Comparison of ENCODE assay signal across 8 mouse cellular contexts in the genomic region with DNA sequence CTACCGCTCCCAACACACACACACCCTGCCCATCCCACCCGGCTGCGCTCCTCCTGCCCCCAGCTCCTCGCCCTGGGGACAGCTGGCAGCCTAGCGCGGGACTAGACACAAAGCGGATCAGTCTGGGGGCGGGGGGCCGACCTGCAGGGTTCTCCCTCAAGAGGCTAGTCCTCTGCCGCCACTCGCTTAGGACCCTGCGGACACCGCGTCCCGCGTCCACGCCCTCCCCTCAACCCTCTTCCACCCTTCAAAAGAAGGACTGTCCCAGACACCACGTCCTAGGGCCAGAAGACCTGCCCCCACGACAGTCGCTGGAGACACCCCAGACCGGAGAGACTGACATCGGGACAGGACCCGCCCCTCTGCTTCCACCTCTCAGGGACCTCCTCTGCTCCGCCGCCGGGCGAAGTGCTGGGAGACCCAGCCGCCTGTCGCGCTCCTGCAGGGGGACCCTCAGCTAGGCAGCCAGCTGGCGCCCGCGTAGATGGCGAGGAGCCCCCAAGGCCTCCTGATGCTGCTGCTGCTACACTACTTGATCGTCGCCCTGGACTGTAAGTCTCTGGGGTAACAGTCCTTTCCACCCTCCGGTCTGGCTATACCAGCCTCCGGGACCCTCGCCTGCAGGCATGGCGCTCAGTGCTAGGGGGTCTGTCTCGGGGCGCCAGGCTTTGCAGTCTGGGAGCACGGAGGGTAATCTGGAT. TPM values are rescaled to one million over a fixed set of nuclear protein-coding genes. Genes with fewer than 3 reads are reported as not detected.
DNase-seq lines count a peak whose midpoint lies in the region; ATAC-seq lines count a peak whose summit lies in the region.

Jam2 (plus strand) TSS at position 121 of the 701 bp plus-strand sequence.

- intact Hi-C loops in gastrocnemius, postnatal 36 days (cut with DNase I): loop anchor here (5.0 kb wide), 1 partner anchor 38 kb away; no protein-coding TSS in a partner anchor
- intact Hi-C loops in left cerebral cortex, postnatal 10 days (cut with DNase I): loop anchor here (5.0 kb wide), 1 partner anchor 37 kb away; the partner anchor contains the start of gene Mrpl39

- peak; percentile 62 for ATAC-seq in inflammation-experienced regulatory T-cells, adult 6 months
- peak; percentile 70 for ATAC-seq in megakaryocyte, adult 5-6 weeks (ENCODE audit: poor library complexity, severe bottlenecking)
- ATAC-seq in erythroid progenitor cell, adult 5-6 weeks (replicated peaks; ENCODE audit: low FRiP score, poor library complexity, severe bottlenecking): no peak

- peak; percentile 63 for DNase-seq in adrenal gland, postnatal 10 days
- DNase-seq in embryo, embryonic 10.5 days (ENCODE audit: low spot score): peak; percentile 84
- DNase-seq in gastrocnemius, postnatal 36 days: peak; percentile 66
- peak; percentile 31 to 86 for DNase-seq in left cerebral cortex, postnatal 10 days (ENCODE audit: extremely low spot score in 1 of 2, low spot score in 2 of 2)
- DNase-seq in right cerebral cortex, adult 18-20 months: peak; percentile 33

RNA-seq across cellular contexts. Expression of gene Jam2, which starts in this region (rescaled TPM):
- total RNA-seq in adrenal gland, postnatal 10 days (2021): 10 to 100 TPM; 20.1 TPM
- total RNA-seq in gastrocnemius, postnatal 36 days (2021): 10 to 100 TPM; 13.9 to 15.6 TPM
- polyA plus RNA-seq in inflammation-experienced regulatory T-cells, adult 6 months (2017; shearing (Covaris generic)): under 1 TPM in 1 of 3 experiments, not detected in 2; 0.21 TPM
- 10 to 100 TPM; 20.4 to 23.1 TPM for total RNA-seq in left cerebral cortex, postnatal 10 days (2021)
- total RNA-seq in megakaryocyte, adult 5-6 weeks (2015): 0.04 TPM in 1 of 2 replicates, not detected in the other
- not detected in 2 replicates for total RNA-seq in megakaryocyte, adult 5-6 weeks (2017)
- not detected in 2 replicates for total RNA-seq in erythroid progenitor cell, adult 5-6 weeks (2015; ENCODE audit: low replicate concordance)
- not detected in 2 replicates for total RNA-seq in erythroid progenitor cell, adult 5-6 weeks (2017; ENCODE audit: low replicate concordance)

Comparison
In these comparisons a context has a peak if more than half of its experiments do, and no peak if none do; other contexts are left out.
1. RNA of gene Jam2 (total RNA-seq): 20.4 to 23.1 TPM in left cerebral cortex, postnatal 10 days, 20.1 TPM in adrenal gland, postnatal 10 days and 13.9 to 15.6 TPM in gastrocnemius, postnatal 36 days; 0.04 TPM in megakaryocyte, adult 5-6 weeks and not detected in erythroid progenitor cell, adult 5-6 weeks; every median in the first group is over 10 times any median in the second.
2. Peak in ATAC-seq in inflammation-experienced regulatory T-cells, adult 6 months; RNA of the gene not detected or under 1 TPM.
3. Peak in ATAC-seq in megakaryocyte, adult 5-6 weeks; RNA of the gene not detected or under 1 TPM.
4. DNase-seq: peak in every context shown above with its lines; median percentile 84 in embryo, embryonic 10.5 days; 66 in gastrocnemius, postnatal 36 days; 63 in adrenal gland, postnatal 10 days; 58 in left cerebral cortex, postnatal 10 days; 33 in right cerebral cortex, adult 18-20 months.